Mouse (Mus musculus) layer of hippocampus, postnatal 25 days (tissue): ENCODE measurements around the gene Stk38. TPM values are rescaled to one million over a fixed set of nuclear protein-coding genes. Genes with fewer than 3 reads are reported as not detected.
A peak's percentile ranks its signal among the peaks of the same experiment; 100 is the strongest.

Experiments used
- DNase-seq, 2 experiments: peaks; one replicate each; pipeline ENCODE4 v3.0.0; 2022; ENCODE audit warnings: mixed read lengths in 2 of 2, low spot score in 1 of 2; ENCODE audit errors: extremely low spot score in 1 of 2
- total RNA-seq, 2 experiments: library from RNA; stranded (reverse); gene quantifications; 2 replicates each; pipeline ENCODE4 v1.2.3; 2021

The Stk38 gene
- total RNA-seq, result 10 to 100 TPM; 36.7 to 59.1 TPM

GRCm38 (mm10) chr17:29007641-29008325 lies at the start of gene Stk38:
Gene Stk38 (minus strand): TSS chr17:29007995.
- peak; percentile 86 to 96 for DNase-seq

GRCm38 (mm10) chr17:29057361-29057890 lies 49.6 kb upstream of the Stk38 start:
- no peak for DNase-seq

GRCm38 (mm10) chr17:29056699-29057151 lies 48.9 kb upstream of the Stk38 start:
- DNase-seq, result no peak

GRCm38 (mm10) chr17:29056207-29056606 lies 48.4 kb upstream of the Stk38 start:
- DNase-seq, result no peak

GRCm38 (mm10) chr17:29055586-29055985 lies 47.8 kb upstream of the Stk38 start:
- DNase-seq, result no peak

GRCm38 (mm10) chr17:29054429-29054828 lies 46.6 kb upstream of the Stk38 start:
- no peak for DNase-seq

- no peak for DNase-seq
These were observed 46.0 kb upstream of the Stk38 start for GRCm38 (mm10) chr17:29053841-29054240.

GRCm38 (mm10) chr17:29053067-29053466 lies 45.3 kb upstream of the Stk38 start:
- no peak for DNase-seq

GRCm38 (mm10) chr17:29050791-29051190 lies 43.0 kb upstream of the Stk38 start:
- DNase-seq, result no peak

GRCm38 (mm10) chr17:29049923-29050322 lies 42.1 kb upstream of the Stk38 start:
- no peak for DNase-seq

GRCm38 (mm10) chr17:29049508-29049889 lies 41.7 kb upstream of the Stk38 start:
- no peak for DNase-seq

GRCm38 (mm10) chr17:29048748-29049507 lies 41.1 kb upstream of the Stk38 start:
- DNase-seq, result peak; percentile 85 to 95

GRCm38 (mm10) chr17:29047697-29048514 lies 40.1 kb upstream of the Stk38 start:
- no peak for DNase-seq

GRCm38 (mm10) chr17:29046863-29047262 lies 39.1 kb upstream of the Stk38 start:
- DNase-seq, result no peak

GRCm38 (mm10) chr17:29045741-29046530 lies 38.1 kb upstream of the Stk38 start:
- no peak for DNase-seq

- DNase-seq, result no peak
These were observed 37.1 kb upstream of the Stk38 start for GRCm38 (mm10) chr17:29044925-29045319.

- no peak for DNase-seq
These were observed 36.5 kb upstream of the Stk38 start for GRCm38 (mm10) chr17:29044146-29044924.

GRCm38 (mm10) chr17:29043583-29043982 lies 35.8 kb upstream of the Stk38 start:
- DNase-seq, result no peak

GRCm38 (mm10) chr17:29042569-29042968 lies 34.8 kb upstream of the Stk38 start:
- DNase-seq, result no peak
